Mouse (Mus musculus): ENCODE measurements at regions not wholly inside any gene's neighbourhood (a gene's known extent, or its start where the extent isn't known, plus 50 kb on each side); places are given as distances from the start of the nearest gene placed in this dataset.

DNA sequence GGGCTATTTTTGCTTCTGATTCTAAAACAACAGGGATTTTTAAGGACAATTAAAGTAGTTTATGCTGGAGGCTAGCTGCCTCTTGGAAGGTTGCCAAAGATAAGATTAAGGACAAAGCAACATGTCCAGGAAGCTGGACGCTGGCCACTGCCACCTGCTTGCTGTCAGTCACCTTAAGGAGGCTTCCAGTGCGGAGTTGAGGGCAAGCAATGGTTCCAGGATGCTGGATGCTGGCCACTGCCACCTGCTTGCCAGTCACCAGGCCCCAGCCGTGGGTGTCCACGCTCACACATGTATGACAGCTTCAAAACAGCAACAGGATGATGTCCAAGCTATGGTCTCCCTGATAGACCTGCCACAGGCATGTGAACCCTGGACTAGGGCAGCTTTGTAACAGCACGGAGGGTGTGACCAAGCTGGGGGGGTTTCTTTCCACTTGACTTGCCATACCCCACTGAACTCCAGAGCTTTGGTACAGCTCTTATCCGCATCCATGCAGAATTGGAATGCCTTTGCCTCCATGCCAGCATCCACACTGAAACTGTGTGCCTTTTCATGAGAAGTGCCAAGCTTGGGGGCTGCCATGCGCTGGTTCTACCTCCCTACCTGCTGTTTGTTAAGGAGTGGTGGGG is 174.6 kb downstream of the Glrx3 start:
- no peak for ATAC-seq (ENCODE audit: low FRiP score, low TSS enrichment)

GRCm38 (mm10) chr7:137618406-137619133 is 181.2 kb downstream of the Glrx3 start:
- Histone ChIP-seq H3K9ac (ENCODE audit: low read length) (no peak overlapping the region), H3K4me1 (replicated peaks; ENCODE audit: control insufficient read depth, insufficient read depth) (no peaks in the 10 kb centered on the region), H3K9me3 (ENCODE audit: control insufficient read depth, low read length) (no peaks in the 10 kb centered on the region), H3K4me2 (replicated peaks; ENCODE audit: low read depth) (no peak overlapping the region), H3K4me3 (ENCODE audit: low read depth, low read length) (no peak overlapping the region), H3K36me3 (ENCODE audit: control insufficient read depth, insufficient read depth, low read length) (no peaks in the 10 kb centered on the region), H3K27me3 (ENCODE audit: control insufficient read depth, insufficient read depth, low read length) (no peaks in the 10 kb centered on the region), H3K27ac (replicated peaks) (no peak overlapping the region)
- 52% methylated on average over 5 of the region's 5 CpGs for WGBS
- DNase-seq (ENCODE audit: low spot score) (no peak), ATAC-seq (ENCODE audit: low FRiP score, low TSS enrichment) (no peak)
- no peak for TF ChIP-seq CTCF (IDR thresholded peaks at IDR 0.05; ENCODE audit: low read depth)
- TF ChIP-seq EP300 (optimal IDR thresholded peaks at IDR 0.05): no peak

More for the DNA sequence above, 174.6 kb downstream of the Glrx3 start:
- WGBS: 66% methylated on average over 7 of the region's 7 CpGs
- Histone ChIP-seq H3K4me1 (replicated peaks; ENCODE audit: control insufficient read depth, insufficient read depth) (no peaks in the 10 kb centered on the region), H3K9me3 (ENCODE audit: control insufficient read depth, low read length) (no peaks in the 10 kb centered on the region), H3K27me3 (ENCODE audit: control insufficient read depth, insufficient read depth, low read length) (no peaks in the 10 kb centered on the region), H3K36me3 (ENCODE audit: control insufficient read depth, insufficient read depth, low read length) (no peaks in the 10 kb centered on the region), H3K27ac (replicated peaks) (no peak overlapping the region), H3K4me2 (replicated peaks; ENCODE audit: low read depth) (no peak overlapping the region), H3K9ac (ENCODE audit: low read length) (no peak overlapping the region), H3K4me3 (ENCODE audit: low read depth, low read length) (no peak overlapping the region)
- no peak for DNase-seq (ENCODE audit: low spot score)
- TF ChIP-seq CTCF (IDR thresholded peaks at IDR 0.05; ENCODE audit: low read depth): no peak
- TF ChIP-seq EP300 (optimal IDR thresholded peaks at IDR 0.05): no peak

DNA sequence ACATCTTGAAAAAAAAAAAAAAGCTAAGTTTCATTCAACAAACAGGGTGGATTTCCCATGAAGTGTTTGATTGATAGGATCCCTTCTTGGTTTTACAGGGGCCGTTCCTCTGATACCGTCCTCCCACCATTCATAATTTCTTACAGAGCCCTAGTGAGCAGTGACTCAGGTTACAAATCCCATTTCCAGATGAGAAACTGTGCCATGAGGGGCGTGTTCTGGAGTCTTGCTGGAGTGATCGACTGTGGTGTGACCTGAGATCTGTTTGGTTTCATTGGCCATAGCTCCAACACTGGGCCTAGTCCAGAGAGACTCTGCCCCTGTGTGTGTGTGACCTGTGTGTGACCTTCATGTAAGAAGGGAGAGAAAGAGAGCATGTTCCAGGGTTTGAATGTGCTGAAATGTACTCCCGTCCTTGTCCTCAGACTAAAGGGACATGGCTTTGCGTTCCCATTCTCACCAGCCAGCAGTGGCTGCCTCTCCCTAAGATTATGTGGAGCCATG is 181.9 kb downstream of the Glrx3 start:
- no peak for ATAC-seq (ENCODE audit: low FRiP score, low TSS enrichment)
- no peak overlapping the region for H3K9ac ChIP-seq (ENCODE audit: low read length)
- no peak for DNase-seq (ENCODE audit: low spot score)
- H3K4me1 ChIP-seq (replicated peaks; ENCODE audit: control insufficient read depth, insufficient read depth): no peaks in the 10 kb centered on the region
- H3K36me3 ChIP-seq (ENCODE audit: control insufficient read depth, insufficient read depth, low read length): no peaks in the 10 kb centered on the region
- TF ChIP-seq EP300 (optimal IDR thresholded peaks at IDR 0.05) (no peak), CTCF (IDR thresholded peaks at IDR 0.05; ENCODE audit: low read depth) (no peak)
- H3K27me3 ChIP-seq (ENCODE audit: control insufficient read depth, insufficient read depth, low read length): no peaks in the 10 kb centered on the region
- H3K27ac ChIP-seq (replicated peaks): no peak overlapping the region
- 59% methylated on average over 6 of the region's 6 CpGs for WGBS
- no peak overlapping the region for H3K4me2 ChIP-seq (replicated peaks; ENCODE audit: low read depth)
- no peak overlapping the region for H3K4me3 ChIP-seq (ENCODE audit: low read depth, low read length)
- no peaks in the 10 kb centered on the region for H3K9me3 ChIP-seq (ENCODE audit: control insufficient read depth, low read length)

DNA sequence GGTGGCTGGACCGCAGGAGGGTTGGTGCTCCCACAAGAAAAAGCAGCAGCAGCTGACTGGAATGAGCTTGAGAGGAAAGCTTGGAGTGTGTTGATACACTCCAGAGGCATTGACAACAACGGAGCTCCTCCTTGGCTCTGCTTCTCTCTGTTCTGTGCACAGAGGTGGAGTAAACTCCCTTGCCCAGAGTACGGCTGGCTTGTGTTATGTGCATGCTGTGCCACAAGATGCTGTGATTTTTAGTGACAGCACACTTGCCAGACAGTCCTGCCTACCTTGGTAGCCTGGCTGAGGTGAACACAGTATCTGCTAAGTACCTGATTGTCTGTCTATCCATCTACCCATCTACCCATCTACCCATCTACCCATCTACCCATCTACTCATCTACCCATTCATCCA is 190.9 kb downstream of the Glrx3 start:
- WGBS: 72% methylated on average over 3 of the region's 3 CpGs
- Histone ChIP-seq H3K9ac (ENCODE audit: low read length) (no peak overlapping the region), H3K4me3 (ENCODE audit: low read depth, low read length) (no peak overlapping the region), H3K27me3 (ENCODE audit: control insufficient read depth, insufficient read depth, low read length) (no peaks in the 10 kb centered on the region), H3K36me3 (ENCODE audit: control insufficient read depth, insufficient read depth, low read length) (no peaks in the 10 kb centered on the region), H3K9me3 (ENCODE audit: control insufficient read depth, low read length) (no peaks in the 10 kb centered on the region), H3K4me2 (replicated peaks; ENCODE audit: low read depth) (no peak overlapping the region), H3K4me1 (replicated peaks; ENCODE audit: control insufficient read depth, insufficient read depth) (no peaks in the 10 kb centered on the region), H3K27ac (replicated peaks) (no peak overlapping the region)
- ATAC-seq (ENCODE audit: low FRiP score, low TSS enrichment) (no peak), DNase-seq (ENCODE audit: low spot score) (no peak)
- no peak for TF ChIP-seq CTCF (IDR thresholded peaks at IDR 0.05; ENCODE audit: low read depth)

DNA sequence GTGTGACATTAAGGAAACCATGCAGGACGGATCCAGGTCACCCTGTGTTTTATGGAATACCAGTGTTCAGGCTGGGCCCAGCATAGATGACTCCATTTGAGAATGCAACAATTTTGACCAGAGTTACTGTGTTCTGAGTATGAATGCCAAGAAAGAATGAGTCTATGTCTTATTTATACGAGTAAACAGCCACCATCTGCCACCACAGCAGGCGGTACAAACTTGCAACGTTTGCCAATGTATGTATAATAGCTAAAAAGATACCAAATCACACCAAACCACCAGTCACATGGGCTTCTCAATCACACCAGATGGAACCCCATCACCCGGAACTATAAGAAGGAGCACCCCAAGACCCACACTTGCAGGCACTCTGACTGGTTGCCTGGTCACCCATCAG is 192.1 kb downstream of the Glrx3 start:
- no peak overlapping the region for H3K9ac ChIP-seq (ENCODE audit: low read length)
- no peak overlapping the region for H3K27ac ChIP-seq (replicated peaks)
- no peaks in the 10 kb centered on the region for H3K9me3 ChIP-seq (ENCODE audit: control insufficient read depth, low read length)
- H3K4me1 ChIP-seq (replicated peaks; ENCODE audit: control insufficient read depth, insufficient read depth): no peaks in the 10 kb centered on the region
- no peaks in the 10 kb centered on the region for H3K27me3 ChIP-seq (ENCODE audit: control insufficient read depth, insufficient read depth, low read length)
- H3K4me3 ChIP-seq (ENCODE audit: low read depth, low read length): no peak overlapping the region
- no peak for DNase-seq (ENCODE audit: low spot score)
- TF ChIP-seq CTCF (IDR thresholded peaks at IDR 0.05; ENCODE audit: low read depth): no peak
- TF ChIP-seq EP300 (optimal IDR thresholded peaks at IDR 0.05): no peak
- no peak for ATAC-seq (ENCODE audit: low FRiP score, low TSS enrichment)
- H3K36me3 ChIP-seq (ENCODE audit: control insufficient read depth, insufficient read depth, low read length): no peaks in the 10 kb centered on the region
- no peak overlapping the region for H3K4me2 ChIP-seq (replicated peaks; ENCODE audit: low read depth)
- WGBS: 89% methylated on average over 5 of the region's 5 CpGs

DNA sequence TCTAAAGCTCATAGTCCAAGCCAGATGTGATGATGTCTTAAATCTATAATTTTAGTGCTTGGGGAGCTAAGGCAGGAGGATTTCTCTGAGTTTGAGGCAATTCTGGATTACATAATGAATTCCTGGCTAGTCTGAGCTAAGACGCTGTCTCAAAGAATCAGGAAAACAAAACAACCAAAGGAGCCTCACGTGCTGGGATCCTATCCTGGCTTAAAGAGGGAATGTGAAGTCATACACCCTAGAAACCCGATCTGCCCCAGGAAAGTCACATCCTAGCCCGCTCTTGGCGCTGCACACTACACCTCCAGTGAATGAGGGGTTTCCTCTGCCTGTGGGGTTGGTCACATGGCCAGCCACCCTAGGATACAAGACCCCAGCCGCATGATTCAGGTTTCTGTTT is 211.2 kb downstream of the Glrx3 start:
- 44% methylated on average over 6 of the region's 6 CpGs for WGBS
- Histone ChIP-seq H3K27ac (replicated peaks) (no peak overlapping the region), H3K4me3 (ENCODE audit: low read depth, low read length) (no peak overlapping the region), H3K4me1 (replicated peaks; ENCODE audit: control insufficient read depth, insufficient read depth) (no peaks in the 10 kb centered on the region), H3K9me3 (ENCODE audit: control insufficient read depth, low read length) (no peaks in the 10 kb centered on the region), H3K9ac (ENCODE audit: low read length) (no peak overlapping the region), H3K27me3 (ENCODE audit: control insufficient read depth, insufficient read depth, low read length) (no peaks in the 10 kb centered on the region), H3K4me2 (replicated peaks; ENCODE audit: low read depth) (no peak overlapping the region), H3K36me3 (ENCODE audit: control insufficient read depth, insufficient read depth, low read length) (no peaks in the 10 kb centered on the region)
- ATAC-seq (ENCODE audit: low FRiP score, low TSS enrichment) (no peak), DNase-seq (ENCODE audit: low spot score) (no peak)
- TF ChIP-seq EP300 (optimal IDR thresholded peaks at IDR 0.05) (no peak), CTCF (IDR thresholded peaks at IDR 0.05; ENCODE audit: low read depth) (no peak)

Data from stomach, postnatal 0 days (tissue).